Mouse (Mus musculus) gastrocnemius, postnatal 4 days (tissue): ENCODE data around the gene Sfta2. TPM values are rescaled to one million over a fixed set of nuclear protein-coding genes. Genes with fewer than 3 reads are reported as not detected.
A peak's percentile ranks its signal among the peaks of the same experiment; 100 is the strongest.

Source experiments
- DNase-seq, 2 experiments: peaks; one replicate each; pipeline ENCODE4 v3.0.0; 2021 to 2022; ENCODE audit warnings: low spot score in 2 of 2, mixed read lengths in 2 of 2
- total RNA-seq, 2 experiments: library from RNA; stranded (reverse); gene quantifications; 2 replicates each; pipeline ENCODE4 v1.2.3; 2021

Gene Sfta2
- total RNA-seq, 2 experiments from 2014 or later: not detected

GRCm38 (mm10) chr17:35671846-35672245 is 70.5 kb downstream of the Sfta2 start:
- no peak for DNase-seq

- DNase-seq: no peak
Measured at GRCm38 (mm10) chr17:35672527-35672926, 71.2 kb downstream of the Sfta2 start.

- peak; percentile 62 to 85 for DNase-seq
Measured at GRCm38 (mm10) chr17:35673416-35674035, 72.2 kb downstream of the Sfta2 start, which contains the start of gene Gtf2h4. Gtf2h4 (minus strand) TSS chr17:35673739.

- no peak for DNase-seq
Measured at GRCm38 (mm10) chr17:35680591-35680990, 79.2 kb downstream of the Sfta2 start.

- no peak for DNase-seq
Measured at GRCm38 (mm10) chr17:35681986-35682385, 80.6 kb downstream of the Sfta2 start.

- DNase-seq: no peak
Measured at GRCm38 (mm10) chr17:35685061-35685460, 83.7 kb downstream of the Sfta2 start.

GRCm38 (mm10) chr17:35688347-35689175 is 87.2 kb downstream of the Sfta2 start:
- DNase-seq: no peak

- no peak for DNase-seq
Measured at GRCm38 (mm10) chr17:35689936-35690645, 88.7 kb downstream of the Sfta2 start.

- DNase-seq: no peak
Measured at GRCm38 (mm10) chr17:35691811-35692210, 90.5 kb downstream of the Sfta2 start.

DNA sequence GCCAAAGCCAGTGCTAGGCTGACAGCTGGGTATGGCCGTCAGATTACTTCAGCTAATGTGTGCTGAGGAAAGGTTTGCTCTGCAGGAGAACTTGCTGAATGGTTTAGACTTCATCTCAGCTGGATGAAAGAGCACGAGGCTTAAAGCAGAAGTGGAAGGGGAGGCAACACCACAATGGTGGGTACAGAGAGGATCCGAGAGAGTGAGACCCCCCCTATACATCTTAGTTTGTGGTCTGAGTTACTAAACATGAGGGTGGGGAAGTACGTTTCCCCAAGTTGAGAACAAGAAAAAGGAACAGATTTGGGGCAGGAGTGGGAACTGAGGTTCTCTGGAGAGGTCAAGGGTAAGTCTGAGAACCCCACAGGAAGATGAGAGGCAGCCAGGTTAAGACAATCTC is 91.0 kb downstream of the Sfta2 start:
- DNase-seq: no peak

DNA sequence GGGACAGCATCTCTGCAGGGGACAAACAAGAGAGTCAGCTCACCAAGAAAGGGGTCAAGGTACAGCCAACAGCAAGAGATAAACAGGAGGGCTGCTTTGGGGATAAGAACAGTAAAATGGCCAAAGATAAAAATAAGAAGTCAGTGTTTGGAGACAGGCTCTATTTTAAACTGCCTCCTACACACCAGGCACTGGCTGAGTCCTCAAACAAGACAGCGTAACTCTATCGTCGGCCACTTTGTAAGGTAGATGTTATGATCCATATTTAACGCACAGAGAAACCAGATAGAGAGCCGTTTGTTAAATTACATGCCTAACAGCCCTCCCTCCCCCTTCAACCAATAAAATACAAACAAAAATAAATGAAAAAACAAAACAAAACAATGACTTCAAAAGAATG is 92.6 kb downstream of the Sfta2 start:
- no peak for DNase-seq

GRCm38 (mm10) chr17:35695289-35695688 is 93.9 kb downstream of the Sfta2 start:
- DNase-seq: peak in 1 of 2 experiments; percentile 57

- DNase-seq: no peak
Measured at GRCm38 (mm10) chr17:35696691-35697090, 95.3 kb downstream of the Sfta2 start.

- DNase-seq: no peak
Measured at GRCm38 (mm10) chr17:35697429-35697758, 96.0 kb downstream of the Sfta2 start.

DNA sequence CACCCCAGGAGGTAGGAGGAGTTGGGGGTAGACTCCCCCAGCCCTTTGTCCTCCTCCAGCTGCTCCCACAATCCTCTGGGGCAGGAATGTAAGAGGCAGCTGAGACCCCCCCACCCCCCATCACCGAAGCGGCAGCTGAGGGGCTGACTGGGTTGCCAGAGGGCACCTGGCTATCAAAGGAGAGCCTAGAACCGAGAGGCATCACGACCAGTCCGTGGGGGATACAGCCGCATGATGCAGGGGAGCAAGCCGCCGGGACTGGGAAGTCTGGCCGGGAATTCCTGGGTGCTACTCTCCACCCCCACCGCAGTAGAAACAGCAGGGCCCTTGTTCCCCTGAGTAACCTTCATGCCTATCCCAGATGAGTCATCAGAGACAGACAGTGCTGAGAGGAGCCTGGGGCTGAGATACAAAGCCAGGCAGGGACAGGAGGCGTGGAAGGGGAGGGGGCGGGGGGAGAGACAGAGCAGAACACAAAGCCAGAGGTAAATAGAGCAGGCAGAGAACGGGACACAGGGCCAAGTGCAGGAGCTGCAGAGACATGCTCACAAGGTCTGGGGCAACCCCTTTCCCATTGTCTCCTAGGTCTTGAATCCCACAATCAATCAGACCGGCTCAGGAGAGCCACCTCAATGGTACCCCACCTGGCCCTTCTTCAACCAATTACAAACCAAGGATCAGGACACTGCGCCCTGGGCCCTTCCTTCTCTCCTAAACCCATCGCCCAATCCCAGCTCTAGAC is 96.6 kb downstream of the Sfta2 start:
- DNase-seq: no peak

GRCm38 (mm10) chr17:35698501-35698883 is 97.1 kb downstream of the Sfta2 start:
- no peak for DNase-seq

DNA sequence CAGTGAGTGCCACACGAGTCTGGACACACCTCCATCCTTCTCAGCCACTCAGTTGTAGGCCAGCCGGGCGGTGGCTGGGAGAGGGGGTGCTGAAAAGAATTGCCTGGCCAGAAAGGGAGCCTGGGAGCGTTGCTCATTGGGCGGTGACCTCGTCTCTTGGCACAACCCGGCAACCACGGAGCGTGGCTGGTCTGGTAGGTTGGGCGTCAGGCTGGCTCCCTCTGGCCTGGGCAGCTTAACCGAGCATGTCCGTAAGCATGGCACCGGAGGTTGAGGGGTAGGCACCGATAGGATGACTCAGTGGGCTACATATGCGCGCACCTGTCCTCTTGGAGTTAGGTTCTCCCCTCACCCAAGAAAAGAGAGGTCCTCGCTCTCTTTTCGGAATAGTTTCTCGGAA is 98.6 kb downstream of the Sfta2 start:
- DNase-seq: peak; percentile 72 to 82
